8 mouse cellular contexts compared by ENCODE assay signal in the genomic region with DNA sequence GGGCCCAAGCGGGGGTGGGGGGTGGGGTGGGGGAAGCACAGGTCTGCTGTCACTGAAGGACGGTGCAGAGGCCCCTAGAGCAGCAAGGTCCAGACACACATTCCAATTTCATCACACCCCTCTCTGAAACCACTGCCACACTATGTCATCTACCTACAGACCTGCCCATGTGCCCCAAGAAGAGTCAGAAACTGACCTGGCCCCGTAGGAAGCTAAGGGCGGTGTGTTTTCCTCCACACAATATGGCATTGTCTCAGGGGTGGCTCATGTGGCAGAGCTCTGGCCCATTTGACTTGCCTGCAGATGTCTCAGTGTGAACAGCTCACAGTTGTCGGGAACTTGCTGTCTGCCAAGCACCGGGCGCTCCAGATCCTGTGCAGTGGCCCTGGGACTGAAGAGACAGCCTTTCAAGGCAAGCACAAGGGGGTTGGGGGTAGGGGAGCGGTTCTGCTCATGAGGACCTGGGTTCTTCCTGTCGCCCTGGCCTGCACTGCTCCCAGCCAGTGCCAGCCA. TPM values are rescaled to one million over a fixed set of nuclear protein-coding genes. Genes with fewer than 3 reads are reported as not detected.
A peak's percentile ranks its signal among the peaks of the same experiment; 100 is the strongest.
DNase-seq lines count a peak whose midpoint lies in the region; ATAC-seq and TF ChIP-seq lines count a peak whose summit lies in the region.

No protein-coding gene starts in this region.

- peak; percentile 28 to 36 for DNase-seq in heart, adult 18-20 months
- no peak for DNase-seq in heart, adult 8-10 months (ENCODE audit: low spot score)
- no peak for DNase-seq in ES-E14 (ENCODE audit: low read depth, low spot score)
- peak; percentile 34 for DNase-seq in hindbrain, postnatal 0 days (ENCODE audit: low spot score)
- peak; percentile 39 for DNase-seq in left cerebral cortex, postnatal 4 days

- H3K4me3 ChIP-seq in ES-E14 (ENCODE audit: insufficient read depth in 1 of 2, low read depth in 1 of 2, low read length in 2 of 2, poor library complexity in 1 of 2, severe bottlenecking in 1 of 2) = no peak overlapping the region; a peak in 1 of 4 replicates
- no peak overlapping the region for H3K4me3 ChIP-seq in cortical plate, adult 2 months (ENCODE audit: insufficient read depth, low read length)
- H3K4me3 ChIP-seq in hindbrain, postnatal 0 days (ENCODE audit: low read length) = no peak overlapping the region
- no peak overlapping the region for H3K4me3 ChIP-seq in stomach, embryonic 15.5 days (replicated peaks)

- H3K9me3 ChIP-seq in ES-E14 (ENCODE audit: control insufficient read depth, insufficient read depth, low read depth, low read length) = no peaks in the 10 kb centered on the region
- H3K9me3 ChIP-seq in hindbrain, postnatal 0 days (ENCODE audit: low read length) = no peaks in the 10 kb centered on the region
- H3K9me3 ChIP-seq in stomach, embryonic 15.5 days = no peaks in the 10 kb centered on the region

- peaks cover 9% of the 10 kb centered on the region for H3K36me3 ChIP-seq in ES-E14 (ENCODE audit: control insufficient read depth, insufficient read depth, low read length, poor library complexity, severe bottlenecking)
- peaks cover 7% of the 10 kb centered on the region for H3K36me3 ChIP-seq in hindbrain, postnatal 0 days (ENCODE audit: insufficient read depth, low read length)
- H3K36me3 ChIP-seq in stomach, embryonic 15.5 days = peaks cover 4% of the 10 kb centered on the region

- H3K9ac ChIP-seq in ES-E14 (ENCODE audit: insufficient read depth, low read depth, low read length, poor library complexity, severe bottlenecking) = peak overlapping the region; percentile 14; the same call in 1 of the 2 replicates
- H3K9ac ChIP-seq in hindbrain, postnatal 0 days (replicated peaks; ENCODE audit: low read length) = no peak overlapping the region
- H3K9ac ChIP-seq in stomach, embryonic 15.5 days = no peak overlapping the region

- WGBS in hindbrain, postnatal 0 days = 30% methylated on average over 9 of the region's 9 CpGs
- 35% methylated on average over 9 of the region's 9 CpGs for WGBS in stomach, embryonic 15.5 days

- TF ChIP-seq CTCF in cortical plate, adult 2 months (IDR thresholded peaks at IDR 0.05; ENCODE audit: extremely low read depth, insufficient read depth, low read length) = no peak
- no peak for TF ChIP-seq CTCF in hindbrain, postnatal 0 days (IDR thresholded peaks at IDR 0.05; ENCODE audit: low read depth)

- in situ Hi-C loops in ES-E14 (cut with MboI; ENCODE audit: low sequenced_read_pairs in 2 of 2, unreplicated experiment in 2 of 2) = no loop called here

- no peak overlapping the region for H3K4me2 ChIP-seq in hindbrain, postnatal 0 days (ENCODE audit: low read depth, low read length)
- no peak overlapping the region; the same call in 1 of the 2 replicates for H3K4me2 ChIP-seq in stomach, embryonic 15.5 days

- H3K27ac ChIP-seq in ES-E14 (ENCODE audit: insufficient read depth, low read depth, low read length, poor library complexity, severe bottlenecking) = peak overlapping the region; percentile 17; the same call in 1 of the 2 replicates
- peak overlapping the region; percentile 9; the same call in 1 of the 2 replicates for H3K27ac ChIP-seq in cortical plate, adult 2 months (ENCODE audit: insufficient read depth, low read length)
- peak overlapping the region; percentile 73 for H3K27ac ChIP-seq in hindbrain, postnatal 0 days
- peak overlapping the region; percentile 81 for H3K27ac ChIP-seq in stomach, embryonic 15.5 days

- peak; percentile 71 for ATAC-seq in hindbrain, postnatal 0 days
- 0 out of 2 replicates have a peak, but pooled peaks have one; percentile 9 for ATAC-seq in stomach, embryonic 15.5 days (ENCODE audit: insufficient read depth, low FRiP score, low read depth)
- no peak for ATAC-seq in monocyte, adult 5-6 weeks (replicated peaks; ENCODE audit: insufficient number of reproducible peaks, low FRiP score, low TSS enrichment, poor library complexity, severe bottlenecking)

- TF ChIP-seq POLR2A in cortical plate, adult 2 months (IDR thresholded peaks at IDR 0.05; ENCODE audit: extremely low read depth, insufficient read depth, low read length) = no peak; the same call in 1 of the 2 replicates

- intact Hi-C loops in left cerebral cortex, postnatal 4 days (cut with DNase I) = no loop called here

- peaks cover 5 to 27% of the 10 kb centered on the region in 2 experiments; a peak in 3 of 4 replicates for H3K4me1 ChIP-seq in ES-E14 (ENCODE audit: control insufficient read depth in 2 of 2, insufficient read depth in 2 of 2, low read length in 2 of 2, poor library complexity in 1 of 2)
- H3K4me1 ChIP-seq in cortical plate, adult 2 months (ENCODE audit: control insufficient read depth, insufficient read depth, low read length) = peaks cover 6% of the 10 kb centered on the region; the same call in 1 of the 2 replicates
- H3K4me1 ChIP-seq in hindbrain, postnatal 0 days (ENCODE audit: insufficient read depth, low read length) = peaks cover 8% of the 10 kb centered on the region; the same call in 1 of the 2 replicates
- peaks cover 27% of the 10 kb centered on the region for H3K4me1 ChIP-seq in stomach, embryonic 15.5 days

- no peaks in the 10 kb centered on the region for H3K27me3 ChIP-seq in hindbrain, postnatal 0 days (ENCODE audit: insufficient read depth, low read length)
- no peaks in the 10 kb centered on the region for H3K27me3 ChIP-seq in stomach, embryonic 15.5 days (replicated peaks)

TF ChIP-seq in ES-E14, 5 proteins besides CTCF, POLR2A, EP300 and RAD21:
- TF ChIP-seq HCFC1 (IDR thresholded peaks at IDR 0.05; ENCODE audit: borderline replicate concordance, insufficient read depth, low read length) = no peak
- no peak for TF ChIP-seq CHD2 (IDR thresholded peaks at IDR 0.05; ENCODE audit: low read depth, low read length)
- no peak for TF ChIP-seq MAFK (IDR thresholded peaks at IDR 0.05; ENCODE audit: insufficient read depth, low read depth, low read length)
- TF ChIP-seq ZNF384 (IDR thresholded peaks at IDR 0.05; ENCODE audit: low read depth, low read length) = no peak
- no peak for TF ChIP-seq ZC3H11A (IDR thresholded peaks at IDR 0.05; ENCODE audit: borderline replicate concordance, low read depth, low read length)

RNA-seq across cellular contexts. Expression of a gene that starts 18.5 kb away (rescaled TPM):
- 10 to 100 TPM; 26.7 to 29.9 TPM for total RNA-seq in heart, adult 18-20 months (2021)
- 10 to 100 TPM in 2 of 4 experiments, 1 to 10 TPM in 2; 8.5 to 23.4 (median 11.4) TPM for total RNA-seq in heart, adult 8-10 months (2022)
- 22.8 and 38.0 TPM in 2 replicates for total RNA-seq in ES-E14 (2012; rRNA removed)
- polyA plus RNA-seq in cortical plate, adult 2 months (2012; rRNA removed) = 21.6 and 22.5 TPM in 2 replicates
- 32.4 and 38.8 TPM in 2 replicates for total RNA-seq in hindbrain, postnatal 0 days (2014; rRNA removed)
- polyA plus RNA-seq in hindbrain, postnatal 0 days (2015; fragmentation: Nextera tagmentation; extraction: Ambion mirVana) = 22.2 and 23.2 TPM in 2 replicates
- total RNA-seq in left cerebral cortex, postnatal 4 days (2021) = 10 to 100 TPM; 18.1 to 18.8 TPM
- 32.3 and 33.4 TPM in 2 replicates for polyA plus RNA-seq in stomach, embryonic 15.5 days (2015; fragmentation: Nextera tagmentation; extraction: Ambion mirVana)
- 18.2 to 25.1 TPM (median 23.4 TPM) in 3 replicates for total RNA-seq in monocyte, adult 5-6 weeks (2017)

RNA-seq across cellular contexts. Expression of a gene that starts 42.0 kb away (rescaled TPM):
- total RNA-seq in heart, adult 18-20 months (2021) = 100 to 1,000 TPM; 270 to 278 TPM
- 100 to 1,000 TPM; 275 to 312 (median 290) TPM for total RNA-seq in heart, adult 8-10 months (2022)
- total RNA-seq in ES-E14 (2012; rRNA removed) = 308 and 393 TPM in 2 replicates
- polyA plus RNA-seq in cortical plate, adult 2 months (2012; rRNA removed) = 284 and 300 TPM in 2 replicates
- total RNA-seq in hindbrain, postnatal 0 days (2014; rRNA removed) = 126 and 135 TPM in 2 replicates
- 449 and 470 TPM in 2 replicates for polyA plus RNA-seq in hindbrain, postnatal 0 days (2015; fragmentation: Nextera tagmentation; extraction: Ambion mirVana)
- total RNA-seq in left cerebral cortex, postnatal 4 days (2021) = 100 to 1,000 TPM; 207 to 213 TPM
- polyA plus RNA-seq in stomach, embryonic 15.5 days (2015; fragmentation: Nextera tagmentation; extraction: Ambion mirVana) = 411 and 424 TPM in 2 replicates
- 177 to 216 TPM (median 190 TPM) in 3 replicates for total RNA-seq in monocyte, adult 5-6 weeks (2017)

RNA-seq across cellular contexts. Expression of a gene that starts 42.2 kb away (rescaled TPM):
- under 1 TPM; 0.12 to 0.46 TPM for total RNA-seq in heart, adult 18-20 months (2021)
- total RNA-seq in heart, adult 8-10 months (2022) = under 1 TPM; 0.12 to 0.29 (median 0.22) TPM
- 0.27 and 0.42 TPM in 2 replicates for total RNA-seq in ES-E14 (2012; rRNA removed)
- polyA plus RNA-seq in cortical plate, adult 2 months (2012; rRNA removed) = 0.71 and 0.74 TPM in 2 replicates
- total RNA-seq in hindbrain, postnatal 0 days (2014; rRNA removed) = 0.52 and 2.4 TPM in 2 replicates
- 0.09 and 0.34 TPM in 2 replicates for polyA plus RNA-seq in hindbrain, postnatal 0 days (2015; fragmentation: Nextera tagmentation; extraction: Ambion mirVana)
- under 1 TPM in 1 of 2 experiments, not detected in 1; 0.24 TPM for total RNA-seq in left cerebral cortex, postnatal 4 days (2021)
- polyA plus RNA-seq in stomach, embryonic 15.5 days (2015; fragmentation: Nextera tagmentation; extraction: Ambion mirVana) = 0.98 and 1.2 TPM in 2 replicates
- total RNA-seq in monocyte, adult 5-6 weeks (2017) = 14.3 to 47.8 TPM (median 28.4 TPM) in 3 replicates

Comparison
In these comparisons a context has a peak if more than half of its experiments do, and no peak if none do; other contexts are left out.
1. DNase-seq: peak in heart, adult 18-20 months (2 of 2), hindbrain, postnatal 0 days (single experiment) and left cerebral cortex, postnatal 4 days (single experiment); none in heart, adult 8-10 months (single experiment) and ES-E14 (single experiment).
2. H3K27ac ChIP-seq: peak in every context shown above with its lines; median percentile 81 in stomach, embryonic 15.5 days; 73 in hindbrain, postnatal 0 days; 17 in ES-E14; 9 in cortical plate, adult 2 months.